ENCODE assay signal across 9 mouse cellular contexts in genomic region chr11:113618303-113618671, GRCm38 (mm10). TPM values are rescaled to one million over a fixed set of nuclear protein-coding genes. Genes with fewer than 3 reads are reported as not detected.
DNase-seq lines count a peak whose midpoint lies in the region; ATAC-seq and TF ChIP-seq lines count a peak whose summit lies in the region.
"Had no signal": no experiment of that assay in that cellular context is flagged by ENCODE, and none has a peak within 500 bp of the region (broad histone marks: within the 10 kb centered on the region; RNA-seq: fewer than 3 reads in every experiment).

No protein-coding gene starts in this region.

- no peaks in the 10 kb centered on the region for H3K9me3 ChIP-seq in heart, embryonic 10.5 days
- no peaks in the 10 kb centered on the region for H3K9me3 ChIP-seq in forebrain, postnatal 0 days (ENCODE audit: low read length)
- H3K9me3 ChIP-seq in liver, embryonic 15.5 days (replicated peaks): no peaks in the 10 kb centered on the region

- H3K4me2 ChIP-seq in forebrain, postnatal 0 days (ENCODE audit: low read depth): peak overlapping the region; percentile 93
- peak overlapping the region; percentile 67 for H3K4me2 ChIP-seq in liver, embryonic 15.5 days

- 0 out of 2 replicates have a peak overlapping the region, but pooled peaks have one; percentile 1 for H3K27ac ChIP-seq in heart, embryonic 10.5 days
- H3K27ac ChIP-seq in forebrain, postnatal 0 days (ENCODE audit: low read depth, low read length): peak overlapping the region; percentile 75; the same call in 1 of the 2 replicates
- H3K27ac ChIP-seq in liver, embryonic 15.5 days (replicated peaks): no peak overlapping the region

- H3K36me3 ChIP-seq in heart, embryonic 10.5 days: no peaks in the 10 kb centered on the region
- H3K36me3 ChIP-seq in forebrain, postnatal 0 days (ENCODE audit: insufficient read depth): no peaks in the 10 kb centered on the region
- H3K36me3 ChIP-seq in liver, embryonic 15.5 days (replicated peaks): no peaks in the 10 kb centered on the region

- no peak for ATAC-seq in forebrain, postnatal 0 days
- ATAC-seq in liver, embryonic 15.5 days (ENCODE audit: insufficient read depth): no peak

- TF ChIP-seq CTCF in forebrain, postnatal 0 days (IDR thresholded peaks at IDR 0.05; ENCODE audit: low read depth): no peak

- DNase-seq in heart, embryonic 10.5 days (ENCODE audit: low spot score): no peak
- DNase-seq in heart, adult 8-10 months (ENCODE audit: low spot score): no peak
- DNase-seq in CD4-positive helper T cell, adult 2 months (ENCODE audit: low read depth, low spot score): peak; percentile 12
- no peak for DNase-seq in forebrain, postnatal 0 days
- no peak for DNase-seq in adrenal gland, adult 2 months
- DNase-seq in Muller cell, postnatal 12 days (ENCODE audit: inconsistent ontology term): no peak
- no peak for DNase-seq in ovary, postnatal 36 days (ENCODE audit: low spot score)

- peaks cover 24% of the 10 kb centered on the region for H3K4me1 ChIP-seq in heart, embryonic 10.5 days
- H3K4me1 ChIP-seq in forebrain, postnatal 0 days (ENCODE audit: insufficient read depth): peaks cover 5% of the 10 kb centered on the region; the same call in 1 of the 2 replicates
- peaks cover 25% of the 10 kb centered on the region; the same call in 1 of the 2 replicates for H3K4me1 ChIP-seq in liver, embryonic 15.5 days (replicated peaks)

- peak overlapping the region; percentile 71 for H3K9ac ChIP-seq in forebrain, postnatal 0 days
- H3K9ac ChIP-seq in liver, embryonic 15.5 days: no peak overlapping the region

- H3K4me3 ChIP-seq in heart, embryonic 10.5 days: peak overlapping the region; percentile 62
- H3K4me3 ChIP-seq in forebrain, postnatal 0 days (ENCODE audit: low read depth, low read length): peak overlapping the region; percentile 59
- H3K4me3 ChIP-seq in liver, embryonic 15.5 days (replicated peaks): peak overlapping the region; percentile 52; the same call in 1 of the 2 replicates

- H3K27me3 ChIP-seq in heart, embryonic 10.5 days (ENCODE audit: insufficient read depth, poor library complexity, severe bottlenecking): peaks cover 77% of the 10 kb centered on the region
- H3K27me3 ChIP-seq in forebrain, postnatal 0 days (ENCODE audit: insufficient read depth, low read length): no peaks in the 10 kb centered on the region; the same call in 1 of the 2 replicates
- H3K27me3 ChIP-seq in liver, embryonic 15.5 days: peaks cover 41% of the 10 kb centered on the region

- 23% methylated on average over 4 of the region's 4 CpGs for WGBS in heart, embryonic 10.5 days
- 35% methylated on average over 4 of the region's 4 CpGs for WGBS in forebrain, postnatal 0 days
- WGBS in liver, embryonic 15.5 days (ENCODE audit: insufficient replicate concordance): 28% methylated on average over 4 of the region's 4 CpGs

RNA-seq across cellular contexts. Expression of gene Sstr2, which starts 0.9 kb away (rescaled TPM):
- 0.74 and 1.1 TPM in 2 replicates for polyA plus RNA-seq in heart, embryonic 10.5 days (2016; fragmentation: Nextera tagmentation; extraction: Ambion mirVana)
- not detected for total RNA-seq in heart, adult 8-10 months (2022)
- 19.9 and 32.2 TPM in 2 replicates for total RNA-seq in forebrain, postnatal 0 days (2014; rRNA removed)
- polyA plus RNA-seq in forebrain, postnatal 0 days (2015; fragmentation: Nextera tagmentation; extraction: Ambion mirVana): 23.1 and 27.1 TPM in 2 replicates
- 4.9 and 6.0 TPM in 2 replicates for polyA plus RNA-seq in liver, embryonic 15.5 days (2015; fragmentation: Nextera tagmentation; extraction: Ambion mirVana)
- 1 to 10 TPM; 3.2 to 4.7 TPM for total RNA-seq in adrenal gland, adult 2 months (2021)
- polyA plus RNA-seq in adrenal gland, adult 2 months (2012; rRNA removed): 2.4 and 2.5 TPM in 2 replicates
- total RNA-seq: gastrocnemius, postnatal 36 days had no signal

RNA-seq across cellular contexts. Expression of gene Cog1, which starts 30.7 kb away (rescaled TPM):
- polyA plus RNA-seq in heart, embryonic 10.5 days (2016; fragmentation: Nextera tagmentation; extraction: Ambion mirVana): 23.2 and 23.3 TPM in 2 replicates
- total RNA-seq in heart, adult 8-10 months (2022): 10 to 100 TPM; 21.0 to 26.0 (median 22.8) TPM
- 37.2 and 48.8 TPM in 2 replicates for total RNA-seq in forebrain, postnatal 0 days (2014; rRNA removed)
- polyA plus RNA-seq in forebrain, postnatal 0 days (2015; fragmentation: Nextera tagmentation; extraction: Ambion mirVana): 25.3 and 28.6 TPM in 2 replicates
- 14.9 and 15.0 TPM in 2 replicates for polyA plus RNA-seq in liver, embryonic 15.5 days (2015; fragmentation: Nextera tagmentation; extraction: Ambion mirVana)
- 10 to 100 TPM; 37.8 to 48.0 TPM for total RNA-seq in adrenal gland, adult 2 months (2021)
- 57.8 and 60.2 TPM in 2 replicates for polyA plus RNA-seq in adrenal gland, adult 2 months (2012; rRNA removed)

RNA-seq across cellular contexts. Expression of gene Slc39a11, which starts 31.6 kb away (rescaled TPM):
- polyA plus RNA-seq in heart, embryonic 10.5 days (2016; fragmentation: Nextera tagmentation; extraction: Ambion mirVana): 23.0 and 26.6 TPM in 2 replicates
- 1 to 10 TPM; 2.8 to 4.4 (median 4.0) TPM for total RNA-seq in heart, adult 8-10 months (2022)
- 36.9 and 48.2 TPM in 2 replicates for total RNA-seq in forebrain, postnatal 0 days (2014; rRNA removed)
- polyA plus RNA-seq in forebrain, postnatal 0 days (2015; fragmentation: Nextera tagmentation; extraction: Ambion mirVana): 33.1 and 39.1 TPM in 2 replicates
- 12.4 and 14.5 TPM in 2 replicates for polyA plus RNA-seq in liver, embryonic 15.5 days (2015; fragmentation: Nextera tagmentation; extraction: Ambion mirVana)
- 10 to 100 TPM; 22.9 to 34.4 TPM for total RNA-seq in adrenal gland, adult 2 months (2021)
- 31.5 and 32.1 TPM in 2 replicates for polyA plus RNA-seq in adrenal gland, adult 2 months (2012; rRNA removed)
